Mouse (Mus musculus): Measurements from ENCODE around the gene Ppp1r3e. TPM values are rescaled to one million over a fixed set of nuclear protein-coding genes. Genes with fewer than 3 reads are reported as not detected.

Gene Ppp1r3e
- polyA plus RNA-seq (2012; ENCODE audit: insufficient read depth, low replicate concordance) = 1.7 and 2.8 TPM in 2 replicates

- peaks cover 5% of the 10 kb centered on the region for H3K27me3 ChIP-seq (replicated peaks)
- no peak for TF ChIP-seq GATA1 (IDR thresholded peaks at IDR 0.05; ENCODE audit: borderline replicate concordance, low read length)
- TF ChIP-seq FLI1 (IDR thresholded peaks at IDR 0.05; ENCODE audit: low read length) = no peak
- peaks cover 6% of the 10 kb centered on the region for H3K9me3 ChIP-seq
- H3K36me3 ChIP-seq (replicated peaks; ENCODE audit: low read length) = peaks cover 3% of the 10 kb centered on the region
- peaks cover 37% of the 10 kb centered on the region for H3K4me1 ChIP-seq
- H3K4me3 ChIP-seq (replicated peaks) = peak within 1 kb of the TSS; percentile 95
Observed at GRCm38 (mm10) chr14:54877048-54877715, at the start of gene Ppp1r3e. TSS of gene Ppp1r3e (minus strand) at chr14:54877550.

GRCm38 (mm10) chr14:54926401-54927158 lies 49.2 kb upstream of the Ppp1r3e start:
- Histone ChIP-seq H3K4me1 (peaks cover 56% of the 10 kb centered on the region), H3K9me3 (peaks cover 6% of the 10 kb centered on the region), H3K27me3 (replicated peaks) (peaks cover 83% of the 10 kb centered on the region), H3K36me3 (replicated peaks; ENCODE audit: low read length) (no peaks in the 10 kb centered on the region), H3K4me3 (replicated peaks) (peak overlapping the region; percentile 80)
- TF ChIP-seq FLI1 (IDR thresholded peaks at IDR 0.05; ENCODE audit: low read length) (no peak), GATA1 (IDR thresholded peaks at IDR 0.05; ENCODE audit: borderline replicate concordance, low read length) (no peak)

- TF ChIP-seq GATA1 (IDR thresholded peaks at IDR 0.05; ENCODE audit: borderline replicate concordance, low read length) = no peak
- Histone ChIP-seq H3K9me3 (peaks cover 15% of the 10 kb centered on the region), H3K4me1 (peaks cover 47% of the 10 kb centered on the region), H3K36me3 (replicated peaks; ENCODE audit: low read length) (no peaks in the 10 kb centered on the region), H3K4me3 (replicated peaks) (peak within 1 kb of the TSS; percentile 80), H3K27me3 (replicated peaks) (peaks cover 88% of the 10 kb centered on the region)
Observed at GRCm38 (mm10) chr14:54925349-54926342, 48.3 kb upstream of the Ppp1r3e start, which contains the start of gene Efs. TSS of gene Efs (minus strand) at chr14:54926126.

- peaks cover 19% of the 10 kb centered on the region for H3K9me3 ChIP-seq
- H3K27me3 ChIP-seq (replicated peaks) = peaks cover 93% of the 10 kb centered on the region
- peaks cover 38% of the 10 kb centered on the region for H3K4me1 ChIP-seq
- H3K36me3 ChIP-seq (replicated peaks; ENCODE audit: low read length) = no peaks in the 10 kb centered on the region
- no peak for TF ChIP-seq GATA1 (IDR thresholded peaks at IDR 0.05; ENCODE audit: borderline replicate concordance, low read length)
- TF ChIP-seq FLI1 (IDR thresholded peaks at IDR 0.05; ENCODE audit: low read length) = no peak
- H3K4me3 ChIP-seq (replicated peaks) = no peak overlapping the region
Observed at GRCm38 (mm10) chr14:54924641-54925348, 47.4 kb upstream of the Ppp1r3e start.

- H3K4me3 ChIP-seq (replicated peaks) = no peak overlapping the region
- H3K4me1 ChIP-seq = peaks cover 9% of the 10 kb centered on the region
- peaks cover 91% of the 10 kb centered on the region for H3K27me3 ChIP-seq (replicated peaks)
- no peak for TF ChIP-seq GATA1 (IDR thresholded peaks at IDR 0.05; ENCODE audit: borderline replicate concordance, low read length)
- no peak for TF ChIP-seq FLI1 (IDR thresholded peaks at IDR 0.05; ENCODE audit: low read length)
- no peaks in the 10 kb centered on the region for H3K36me3 ChIP-seq (replicated peaks; ENCODE audit: low read length)
- peaks cover 19% of the 10 kb centered on the region for H3K9me3 ChIP-seq
Observed at GRCm38 (mm10) chr14:54920076-54920685, 42.8 kb upstream of the Ppp1r3e start.

- Histone ChIP-seq H3K9me3 (no peaks in the 10 kb centered on the region), H3K27me3 (replicated peaks) (peaks cover 94% of the 10 kb centered on the region), H3K36me3 (replicated peaks; ENCODE audit: low read length) (no peaks in the 10 kb centered on the region), H3K4me1 (peaks cover 22% of the 10 kb centered on the region), H3K4me3 (replicated peaks) (peak overlapping the region; percentile 92)
- no peak for TF ChIP-seq GATA1 (IDR thresholded peaks at IDR 0.05; ENCODE audit: borderline replicate concordance, low read length)
- no peak for TF ChIP-seq FLI1 (IDR thresholded peaks at IDR 0.05; ENCODE audit: low read length)
Observed at GRCm38 (mm10) chr14:54913343-54913742, 36.0 kb upstream of the Ppp1r3e start.

- H3K4me3 ChIP-seq (replicated peaks) = peak within 1 kb of the TSS; percentile 92
- H3K36me3 ChIP-seq (replicated peaks; ENCODE audit: low read length) = no peaks in the 10 kb centered on the region
- TF ChIP-seq FLI1 (IDR thresholded peaks at IDR 0.05; ENCODE audit: low read length) (no peak), GATA1 (IDR thresholded peaks at IDR 0.05; ENCODE audit: borderline replicate concordance, low read length) (no peak)
- peaks cover 22% of the 10 kb centered on the region for H3K4me1 ChIP-seq
- no peaks in the 10 kb centered on the region for H3K9me3 ChIP-seq
- H3K27me3 ChIP-seq (replicated peaks) = peaks cover 96% of the 10 kb centered on the region
Observed at GRCm38 (mm10) chr14:54912886-54913285, 35.5 kb upstream of the Ppp1r3e start, which contains the start of gene Slc22a17. TSS of gene Slc22a17 (minus strand) at chr14:54913132.

- Histone ChIP-seq H3K27me3 (replicated peaks) (peaks cover 97% of the 10 kb centered on the region), H3K4me1 (peaks cover 22% of the 10 kb centered on the region), H3K4me3 (replicated peaks) (peak overlapping the region; percentile 92), H3K36me3 (replicated peaks; ENCODE audit: low read length) (no peaks in the 10 kb centered on the region), H3K9me3 (no peaks in the 10 kb centered on the region)
- no peak for TF ChIP-seq FLI1 (IDR thresholded peaks at IDR 0.05; ENCODE audit: low read length)
- TF ChIP-seq GATA1 (IDR thresholded peaks at IDR 0.05; ENCODE audit: borderline replicate concordance, low read length) = no peak
Observed at GRCm38 (mm10) chr14:54912109-54912850, 34.9 kb upstream of the Ppp1r3e start.
